Mouse (Mus musculus): Measurements from ENCODE around the gene Olfr1394. TPM values are rescaled to one million over a fixed set of nuclear protein-coding genes. Genes with fewer than 3 reads are reported as not detected.
"Not testable (repeated sequence)": the region's sequence is repeated elsewhere in the genome, so short reads cannot be mapped to it uniquely, and the experiment has no call there.

Gene Olfr1394
- total RNA-seq, 2 experiments from 2014 or later, result not detected

DNA sequence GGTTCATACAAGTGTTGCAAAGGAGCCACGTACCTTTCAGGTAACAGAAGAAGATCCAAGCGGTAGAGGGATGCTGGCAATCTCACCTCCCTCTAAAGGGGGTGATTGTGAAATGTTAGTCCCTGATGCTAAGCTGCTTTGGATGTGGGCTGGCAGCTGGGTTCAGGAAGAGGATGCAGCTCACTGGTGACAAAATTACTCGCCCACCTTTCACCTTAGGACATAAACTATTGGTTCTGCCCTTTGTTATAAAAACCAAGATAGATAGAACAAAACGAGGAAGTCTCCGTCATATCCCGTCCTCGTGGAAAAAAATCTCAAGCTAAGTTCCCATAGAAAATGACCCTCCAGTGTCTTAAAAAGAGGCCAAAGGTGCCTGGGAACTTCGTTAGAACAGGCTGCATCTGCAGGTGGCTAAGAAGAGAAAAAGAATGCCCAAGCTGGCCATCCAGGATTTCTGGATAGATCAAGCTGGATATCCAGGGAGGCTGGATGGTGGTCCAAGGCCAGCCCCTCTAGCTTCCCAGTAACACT is 32.8 kb downstream of the Olfr1394 start, which contains the start of gene Btnl9:
TSS of gene Btnl9 (minus strand) at position 205 of the 534 bp plus-strand sequence.
- intact Hi-C loops (cut with DNase I), result loop anchor here (2.0 to 10.0 kb wide), 4 partner anchors 32 to 368 kb away; partner anchors contain the start of genes Irgm1, Olfr1380, Olfr1394 and Olfr1396
- DNase-seq, result no peak

DNA sequence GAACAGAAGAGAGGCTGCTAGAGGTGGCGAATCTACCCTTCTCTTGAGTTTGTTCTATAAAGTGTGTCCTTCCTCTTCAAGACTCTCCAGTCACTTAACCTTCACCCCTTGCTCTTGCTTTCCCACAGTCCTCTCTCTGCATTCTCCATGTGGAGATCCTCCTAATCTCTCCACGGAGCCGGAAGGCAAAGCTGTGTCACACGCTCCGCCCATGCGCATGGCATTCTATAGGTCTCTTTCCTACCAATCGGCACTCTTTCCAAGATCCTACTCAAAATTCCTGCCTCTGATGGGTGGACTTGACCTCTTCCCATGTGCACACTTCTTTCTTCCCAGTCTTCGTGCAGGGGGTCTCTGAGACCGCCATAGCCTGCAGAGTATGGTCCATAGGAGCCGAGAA is 33.5 kb downstream of the Olfr1394 start:
- intact Hi-C loops (cut with DNase I), result loop anchor here (2.0 to 10.0 kb wide), 4 partner anchors 33 to 367 kb away; partner anchors contain the start of genes Irgm1, Olfr1380, Olfr1394 and Olfr1396
- DNase-seq, result no peak

DNA sequence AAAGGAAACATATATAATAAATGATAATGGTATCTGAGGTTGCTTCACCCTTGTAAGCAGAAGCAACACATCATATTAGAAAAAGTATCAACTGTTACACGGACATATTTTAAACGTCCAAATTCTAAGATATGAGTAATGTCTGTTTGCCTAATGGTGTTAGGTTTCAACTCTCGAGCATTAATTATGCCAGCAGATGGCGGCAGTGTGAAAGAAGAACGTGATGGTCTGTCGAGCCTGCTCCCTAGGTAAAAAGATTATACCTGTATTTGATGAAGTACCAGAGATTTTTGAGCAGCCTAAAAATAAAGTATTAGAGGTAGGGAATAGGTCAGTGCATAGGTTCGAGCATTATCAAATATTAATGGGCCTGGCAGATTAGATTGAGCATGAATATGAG is 35.6 kb downstream of the Olfr1394 start:
- intact Hi-C loops (cut with DNase I), result loop anchor here (1.0 to 10.0 kb wide), 4 partner anchors 82 to 365 kb away; partner anchors contain the start of genes Irgm1 and Olfr1380
- DNase-seq, result peak; percentile 69 to 75

DNA sequence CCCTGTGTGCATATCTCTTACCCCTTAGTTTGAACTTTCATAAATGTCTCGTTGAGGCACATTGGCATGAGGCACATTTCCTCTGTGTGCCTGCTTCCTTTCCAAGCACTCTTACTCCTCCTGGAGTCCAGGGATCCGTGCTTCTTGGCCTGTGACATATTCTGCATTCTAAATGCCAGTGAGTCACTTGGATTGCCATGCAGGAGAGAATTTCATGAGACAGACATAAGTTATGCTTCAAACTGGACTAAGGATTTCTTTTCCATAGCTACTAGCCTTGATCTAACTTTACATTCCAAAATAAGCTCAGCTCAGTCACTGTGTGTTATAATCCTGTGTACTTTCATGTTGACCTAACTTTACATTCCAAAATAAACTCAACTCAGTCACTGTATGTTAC is 36.9 kb downstream of the Olfr1394 start:
- DNase-seq, result no peak
- intact Hi-C loops (cut with DNase I), result loop anchor here (10.0 kb wide), 1 partner anchor 214 kb away; no protein-coding TSS in a partner anchor

DNA sequence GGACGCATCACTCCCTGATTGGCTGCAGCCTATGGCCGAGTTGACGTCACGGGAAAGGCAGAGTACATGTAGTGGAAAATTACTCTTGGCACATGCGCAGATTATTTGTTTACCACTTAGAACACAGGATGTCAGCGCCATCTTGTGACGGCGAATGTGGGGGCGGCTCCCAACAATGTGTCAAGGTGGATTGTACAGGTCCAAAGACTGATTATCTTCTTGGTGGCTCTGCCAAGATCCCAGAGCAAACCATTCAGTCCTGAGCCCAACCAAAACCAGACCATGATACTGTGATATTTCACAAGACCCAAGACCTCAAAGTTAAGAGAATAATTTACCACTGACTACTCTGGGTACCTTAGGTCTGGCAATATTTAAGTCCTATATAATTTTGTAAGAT is 40.6 kb downstream of the Olfr1394 start:
- DNase-seq, result not testable (repeated sequence)
- intact Hi-C loops (cut with DNase I), result loop anchor here (10.0 kb wide), 1 partner anchor 210 kb away; no protein-coding TSS in a partner anchor

DNA sequence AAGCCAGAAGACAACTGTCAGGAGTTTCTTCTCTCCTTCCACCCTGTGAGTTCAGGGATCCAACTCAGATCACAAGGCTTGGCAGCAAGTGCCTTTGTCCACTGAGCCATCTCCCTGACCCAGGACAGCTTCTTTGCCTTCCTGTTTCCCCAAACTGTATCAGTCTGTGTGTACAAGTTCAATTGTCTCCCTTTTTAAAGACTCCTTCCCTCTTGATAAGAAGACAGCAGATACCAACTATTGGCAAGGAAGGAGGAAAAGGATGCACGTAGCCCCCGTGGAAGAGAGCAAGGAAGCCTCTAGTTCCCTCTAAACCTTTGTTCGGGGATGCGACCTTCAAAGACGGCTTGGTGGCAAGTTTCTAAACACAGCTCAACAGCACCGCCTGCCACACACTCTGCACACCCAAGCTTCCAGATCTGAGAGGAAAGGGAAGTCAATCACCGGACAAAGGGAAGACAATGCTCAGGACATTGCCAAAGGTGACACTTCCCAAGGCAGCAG is 41.7 kb downstream of the Olfr1394 start:
- peak in 1 of 2 experiments; percentile 32 for DNase-seq
- intact Hi-C loops (cut with DNase I), result loop anchor here (10.0 kb wide), 1 partner anchor 209 kb away; no protein-coding TSS in a partner anchor

DNA sequence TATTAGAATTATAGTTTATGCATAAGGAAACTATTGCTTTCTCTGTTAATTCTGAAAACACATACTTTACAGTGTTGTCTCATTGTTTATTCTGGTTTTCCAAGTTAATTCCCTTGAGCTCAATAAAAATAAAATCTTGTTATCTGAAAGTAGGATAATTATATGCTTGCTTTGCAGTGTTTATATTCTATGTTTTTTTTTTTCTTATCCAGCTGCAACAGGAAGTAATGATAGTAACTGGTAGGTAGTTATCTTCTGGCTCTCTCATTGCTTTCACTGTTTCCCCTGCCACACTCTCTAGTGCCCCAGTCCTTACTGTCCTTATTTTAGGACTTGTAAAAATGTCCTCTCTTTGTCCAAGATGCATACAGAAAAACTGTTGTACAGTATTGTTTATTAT is 46.5 kb downstream of the Olfr1394 start:
- intact Hi-C loops (cut with DNase I), result loop anchor here (5.0 kb wide), 2 partner anchors 328 to 403 kb away; partner anchors contain the start of gene Irgm1
- no peak for DNase-seq

DNA sequence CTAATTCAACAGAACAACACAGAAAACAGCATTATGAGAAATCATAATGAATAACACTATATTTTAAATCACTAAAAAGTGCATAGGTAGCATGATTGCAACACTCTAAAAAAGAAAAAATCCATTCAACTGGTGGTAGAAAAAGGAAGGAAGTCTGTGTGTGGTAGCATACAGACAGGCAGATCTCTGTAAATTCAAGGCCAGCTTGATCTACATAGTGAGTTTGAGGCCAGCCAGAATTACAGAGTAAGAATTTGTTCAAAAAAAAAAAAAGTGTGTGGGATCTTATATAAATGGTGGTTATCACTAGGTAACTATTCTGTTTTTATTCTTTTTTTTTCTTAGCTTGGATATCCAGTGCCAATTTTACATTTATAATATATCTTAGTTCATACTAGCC is 47.0 kb downstream of the Olfr1394 start:
- intact Hi-C loops (cut with DNase I), result loop anchor here (5.0 kb wide), 2 partner anchors 329 to 404 kb away; partner anchors contain the start of gene Irgm1
- DNase-seq, result no peak

DNA sequence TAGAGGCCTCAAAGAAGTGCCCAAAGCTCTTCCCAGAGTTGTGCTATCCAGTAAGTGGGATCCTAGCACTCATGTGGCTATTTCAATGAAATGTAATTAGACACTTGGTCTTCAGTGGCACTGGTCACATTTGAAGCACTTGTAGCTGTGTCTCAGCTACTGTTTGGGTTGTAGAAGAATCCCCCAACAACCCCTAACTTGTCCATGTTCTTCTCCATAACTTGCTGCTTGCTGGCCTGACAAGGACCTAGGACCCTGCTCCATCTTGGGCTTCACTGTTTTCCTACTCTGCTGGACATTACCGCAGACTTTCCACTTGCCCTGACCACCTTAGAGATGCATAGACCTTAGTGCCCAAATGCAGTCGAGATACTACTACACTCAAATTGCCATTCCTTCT is 47.9 kb downstream of the Olfr1394 start:
- intact Hi-C loops (cut with DNase I), result loop anchor here (5.0 kb wide), 2 partner anchors 330 to 405 kb away; partner anchors contain the start of gene Irgm1
- DNase-seq, result no peak

DNA sequence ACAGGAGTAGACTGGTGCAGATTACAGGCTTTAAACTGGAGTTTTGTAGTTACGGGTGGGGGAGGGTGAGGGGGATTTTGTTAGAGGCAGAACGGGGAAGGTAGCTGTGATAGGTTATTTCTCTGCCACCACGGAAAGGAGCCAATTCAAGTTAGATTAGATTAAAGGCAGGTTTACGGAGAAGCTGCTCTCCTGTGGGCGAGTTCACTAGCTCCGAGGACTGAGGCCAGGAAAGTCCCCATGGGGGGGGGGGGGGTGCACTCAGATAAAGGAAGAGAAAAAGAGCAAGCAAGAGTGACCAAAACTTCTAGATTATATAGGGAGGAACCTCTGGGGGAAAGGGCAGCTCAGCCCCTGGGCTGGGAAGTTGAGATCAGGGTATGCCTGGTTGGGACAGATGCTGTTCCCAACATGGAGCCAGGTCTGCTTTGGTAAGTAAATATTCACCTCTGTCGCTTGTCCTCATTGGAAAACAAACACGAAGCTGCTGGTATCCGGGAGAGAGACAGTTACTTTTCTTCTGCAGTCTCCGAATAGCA is 48.4 kb downstream of the Olfr1394 start:
- peak in 1 of 2 experiments; percentile 32 for DNase-seq
- intact Hi-C loops (cut with DNase I), result loop anchor here (1.0 to 5.0 kb wide), 3 partner anchors 48 to 405 kb away; partner anchors contain the start of gene Irgm1

DNA sequence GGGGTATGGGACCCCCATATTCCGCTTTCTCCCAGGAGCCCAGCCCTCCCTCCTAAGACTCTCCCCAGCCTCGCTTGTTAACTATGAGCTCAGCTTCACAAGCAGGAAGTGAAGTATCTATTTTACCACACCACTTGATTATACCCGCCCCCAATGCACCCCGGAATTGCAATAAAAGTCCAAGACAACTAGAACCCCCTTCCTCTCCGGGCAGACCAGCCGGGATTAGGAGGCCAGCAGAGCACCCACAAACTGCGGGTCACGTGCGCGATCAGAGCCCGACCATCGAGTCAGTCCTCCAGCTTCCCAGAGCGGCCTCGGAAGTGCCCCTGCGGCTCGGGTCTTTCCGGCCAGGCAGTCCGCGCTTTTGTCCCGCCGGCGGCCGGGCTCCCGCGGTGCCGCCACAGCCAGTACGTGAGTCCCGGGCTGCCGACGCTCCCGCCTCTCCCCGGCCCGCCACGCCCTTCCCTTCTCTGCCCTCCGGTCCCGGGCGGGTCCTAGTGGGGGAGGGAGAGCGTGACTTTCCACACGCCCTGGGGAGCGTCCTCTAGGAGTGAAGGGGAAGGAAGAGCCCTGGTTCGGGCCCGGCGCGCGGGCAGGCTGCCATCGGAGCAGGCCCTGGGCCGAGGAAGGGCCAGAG is 49.1 kb downstream of the Olfr1394 start, which contains the start of gene Zfp62:
TSS of gene Zfp62 (plus strand) at position 164 of the 640 bp plus-strand sequence.
- DNase-seq, result peak; percentile 97
- intact Hi-C loops (cut with DNase I), result loop anchor here (1.0 to 5.0 kb wide), 3 partner anchors 47 to 406 kb away; partner anchors contain the start of gene Irgm1

DNA sequence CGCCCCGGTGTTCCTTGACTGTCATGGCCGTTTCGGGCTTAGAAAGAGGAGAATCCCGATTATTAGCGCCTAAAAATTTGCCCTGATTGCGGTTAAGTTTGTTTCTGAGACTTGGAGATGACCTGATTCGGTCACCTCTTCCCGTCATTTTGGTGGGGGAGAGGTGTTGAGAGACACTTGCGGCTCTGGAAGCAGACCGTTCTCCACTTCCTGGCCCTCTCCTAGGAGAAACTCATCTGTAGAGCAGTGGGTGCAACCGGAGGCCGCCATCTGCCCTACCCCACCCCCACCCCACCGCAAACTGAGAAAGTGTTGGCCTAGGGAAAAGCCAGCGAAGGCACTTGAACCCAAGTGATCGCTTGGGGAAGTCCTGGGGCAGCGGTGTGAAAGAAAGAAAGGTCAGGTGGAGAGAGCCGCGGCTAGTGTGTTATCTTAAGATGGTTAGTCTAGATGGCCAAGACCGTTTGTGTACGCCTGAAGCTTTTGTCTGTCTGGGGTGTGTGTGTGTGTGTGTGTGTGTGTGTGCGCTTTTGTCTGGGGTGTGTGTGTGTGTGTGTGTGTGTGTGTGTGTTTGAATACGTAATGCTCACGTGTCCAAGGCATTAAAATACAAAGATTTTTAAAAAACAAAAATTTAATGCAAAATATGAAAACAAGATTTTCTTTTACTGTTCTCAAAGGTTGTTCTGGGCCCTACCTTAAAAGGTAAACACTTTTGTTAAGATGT is 49.8 kb downstream of the Olfr1394 start:
- DNase-seq, result no peak
- intact Hi-C loops (cut with DNase I), result loop anchor here (1.0 to 5.0 kb wide), 3 partner anchors 46 to 407 kb away; partner anchors contain the start of gene Irgm1

DNA sequence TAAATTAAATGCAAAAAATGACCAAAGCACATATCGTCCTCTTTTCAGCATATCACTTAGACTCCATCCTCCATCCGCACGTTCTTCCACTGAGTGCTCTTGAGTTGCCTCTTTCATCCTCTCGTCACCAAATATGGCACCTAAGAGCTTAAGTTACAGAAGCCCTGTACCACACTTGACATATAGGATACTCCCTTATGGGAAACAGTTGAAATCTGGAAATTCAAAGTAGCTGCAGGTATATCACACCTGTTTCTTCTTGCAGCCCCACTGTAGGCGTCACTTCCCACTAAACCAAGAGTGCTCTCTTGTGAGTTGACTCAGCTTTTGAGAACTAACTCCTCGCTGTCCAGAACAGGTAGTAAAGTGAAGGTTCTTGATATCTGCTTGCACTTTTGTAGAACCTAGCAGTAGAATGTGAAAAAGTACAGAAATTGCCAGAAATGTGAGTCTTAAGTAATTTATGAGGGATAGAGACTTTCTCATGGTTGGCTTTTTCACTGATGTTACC is 51.0 kb downstream of the Olfr1394 start:
- intact Hi-C loops (cut with DNase I), result no loop called here
- no peak for DNase-seq

DNA sequence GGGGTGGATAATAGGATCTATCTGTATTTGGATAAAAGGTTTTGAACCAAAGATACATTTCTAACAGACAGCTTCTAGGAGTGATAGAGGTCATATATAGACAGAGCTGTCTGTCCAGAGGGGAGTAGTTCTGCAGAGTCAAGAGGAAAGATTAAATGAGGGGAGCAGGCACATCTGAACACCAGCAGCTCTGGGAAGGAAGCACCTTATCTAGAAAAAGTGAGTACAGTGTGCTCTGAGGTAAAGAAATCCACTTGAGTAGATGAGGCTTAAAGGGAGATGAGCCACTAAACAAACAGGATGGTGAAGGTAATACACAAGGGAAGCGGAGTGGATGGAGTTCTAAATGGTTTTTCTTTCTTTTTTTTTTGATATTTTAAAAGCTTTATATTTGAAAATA is 53.3 kb downstream of the Olfr1394 start:
- intact Hi-C loops (cut with DNase I), result no loop called here

More for the DNA sequence above, 53.3 kb downstream of the Olfr1394 start:
- DNase-seq, result no peak

Other genes with a start within 250 kb of the Olfr1394 start
- 1 to 10 TPM; 3.3 to 5.3 TPM for gene Psme2b, start 208.2 kb upstream of the Olfr1394 start, total RNA-seq (2021)
- gene Olfr56, start 175.5 kb upstream of the Olfr1394 start, total RNA-seq (2021), result not detected
- gene 9930111J21Rik1, start 175.0 kb upstream of the Olfr1394 start, total RNA-seq (2021), result 1 to 10 TPM; 5.4 to 6.3 TPM
- gene Gm12185, start 162.2 kb upstream of the Olfr1394 start, total RNA-seq (2021), result 1 to 10 TPM in 1 of 2 experiments, under 1 TPM in 1; 0.97 to 1.8 TPM
- 1 to 10 TPM; 1.8 to 5.3 TPM for gene Tgtp1, start 160.2 kb upstream of the Olfr1394 start, total RNA-seq (2021)
- gene 9930111J21Rik2, start 103.1 kb upstream of the Olfr1394 start, total RNA-seq (2021), result 1 to 10 TPM; 6.0 to 8.0 TPM
- 1 to 10 TPM in 1 of 2 experiments, under 1 TPM in 1; 0.28 to 3.8 TPM for gene Tgtp2, start 90.2 kb upstream of the Olfr1394 start, total RNA-seq (2021)
- gene Ifi47, start 77.8 kb upstream of the Olfr1394 start, total RNA-seq (2021), result 1 to 10 TPM; 2.3 to 2.7 TPM
- 1 to 10 TPM; 1.5 TPM for gene Olfr1396, start 39.5 kb upstream of the Olfr1394 start, total RNA-seq (2021)
- gene Olfr1395, start 12.1 kb upstream of the Olfr1394 start, total RNA-seq (2021), result not detected
- gene Btnl9, start 32.8 kb downstream of the Olfr1394 start, total RNA-seq (2021), result 10 to 100 TPM; 34.7 to 38.5 TPM
- gene Zfp62, start 48.9 kb downstream of the Olfr1394 start, total RNA-seq (2021), result 10 to 100 TPM; 25.8 to 26.8 TPM
- 10 to 100 TPM; 64.7 to 66.9 TPM for gene Mgat1, start 89.8 kb downstream of the Olfr1394 start, total RNA-seq (2021)
- gene Olfr1393, start 123.9 kb downstream of the Olfr1394 start, total RNA-seq (2021), result under 1 TPM in 1 of 2 experiments, not detected in 1; 0.19 TPM
- not detected for gene Olfr1392, start 130.9 kb downstream of the Olfr1394 start, total RNA-seq (2021)
- gene Olfr10, start 150.4 kb downstream of the Olfr1394 start, total RNA-seq (2021), result not detected
- gene Olfr1391, start 168.4 kb downstream of the Olfr1394 start, total RNA-seq (2021), result not detected
- gene Olfr1390, start 180.8 kb downstream of the Olfr1394 start, total RNA-seq (2021), result not detected